Mouse (Mus musculus): ENCODE measurements around the gene Poldip3. TPM values are rescaled to one million over a fixed set of nuclear protein-coding genes. Genes with fewer than 3 reads are reported as not detected.
A peak's percentile ranks its signal among the peaks of the same experiment; 100 is the strongest.

Gene Poldip3
- polyA plus RNA-seq, 1 experiment, result 42.3 TPM

DNA sequence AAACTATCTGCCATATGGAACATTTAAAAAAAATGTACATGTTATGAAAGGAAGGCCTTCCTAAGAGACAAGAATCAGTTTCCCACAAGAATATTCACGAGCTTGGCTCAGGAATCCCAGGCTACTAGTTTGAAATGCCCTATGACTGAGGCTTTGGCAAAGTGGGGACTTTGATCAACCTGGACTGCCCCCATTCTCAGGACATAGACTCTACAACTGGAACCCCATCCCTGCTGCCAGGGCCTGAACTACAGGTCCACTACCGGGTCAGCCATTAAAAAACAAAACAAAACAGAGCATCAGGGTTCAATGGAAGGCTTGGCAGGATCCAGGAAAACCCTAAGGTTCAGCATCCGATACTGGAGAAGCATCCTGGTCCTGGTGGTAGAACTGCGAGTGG, 1.5 kb upstream of the Poldip3 start:
- Histone ChIP-seq H3K4me1 (ENCODE audit: control insufficient read depth, insufficient read depth, low read length) (peaks cover 1% of the 10 kb centered on the region; the same call in 1 of the 2 replicates), H3K27ac (ENCODE audit: control insufficient read depth, insufficient read depth, low read depth, low read length, poor library complexity) (no peak overlapping the region)

DNA sequence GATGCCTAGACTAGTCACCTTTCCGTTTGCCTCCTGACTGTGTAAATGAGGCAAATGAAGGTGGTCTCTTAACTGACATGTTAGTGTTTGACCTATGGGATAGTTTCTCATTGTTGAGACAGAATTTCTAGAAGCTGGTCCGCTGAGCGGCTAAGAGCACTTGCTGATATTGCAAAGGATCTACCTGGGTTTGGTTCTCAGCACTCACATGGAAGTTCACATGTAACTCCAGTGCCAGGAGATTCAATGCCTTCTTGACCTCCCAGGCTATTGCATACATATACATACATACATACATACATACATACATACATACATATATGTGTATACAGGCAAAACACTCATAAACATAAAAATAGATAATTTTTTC, 874 bp upstream of the Poldip3 start:
- no peak for TF ChIP-seq CTCF (IDR thresholded peaks at IDR 0.05; ENCODE audit: control insufficient read depth, insufficient read depth, low read length)
- TF ChIP-seq POLR2A (IDR thresholded peaks at IDR 0.05; ENCODE audit: borderline replicate concordance, control insufficient read depth, low read depth, low read length), result no peak
- Histone ChIP-seq H3K27ac (ENCODE audit: control insufficient read depth, insufficient read depth, low read depth, low read length, poor library complexity) (peak overlapping the region; percentile 100; the same call in 1 of the 2 replicates), H3K4me1 (ENCODE audit: control insufficient read depth, insufficient read depth, low read length) (peaks cover 1% of the 10 kb centered on the region; the same call in 1 of the 2 replicates), H3K4me3 (replicated peaks; ENCODE audit: control insufficient read depth, low read depth, low read length) (peak overlapping the region; percentile 2)
- 38% methylated on average over 3 of the region's 3 CpGs for WGBS

More for the DNA sequence above, 1.5 kb upstream of the Poldip3 start:
- WGBS, result 85% methylated on average over 4 of the region's 4 CpGs
- H3K4me3 ChIP-seq (replicated peaks; ENCODE audit: control insufficient read depth, low read depth, low read length), result no peak overlapping the region
- TF ChIP-seq POLR2A (IDR thresholded peaks at IDR 0.05; ENCODE audit: borderline replicate concordance, control insufficient read depth, low read depth, low read length), result no peak
- no peak for TF ChIP-seq CTCF (IDR thresholded peaks at IDR 0.05; ENCODE audit: control insufficient read depth, insufficient read depth, low read length)

DNA sequence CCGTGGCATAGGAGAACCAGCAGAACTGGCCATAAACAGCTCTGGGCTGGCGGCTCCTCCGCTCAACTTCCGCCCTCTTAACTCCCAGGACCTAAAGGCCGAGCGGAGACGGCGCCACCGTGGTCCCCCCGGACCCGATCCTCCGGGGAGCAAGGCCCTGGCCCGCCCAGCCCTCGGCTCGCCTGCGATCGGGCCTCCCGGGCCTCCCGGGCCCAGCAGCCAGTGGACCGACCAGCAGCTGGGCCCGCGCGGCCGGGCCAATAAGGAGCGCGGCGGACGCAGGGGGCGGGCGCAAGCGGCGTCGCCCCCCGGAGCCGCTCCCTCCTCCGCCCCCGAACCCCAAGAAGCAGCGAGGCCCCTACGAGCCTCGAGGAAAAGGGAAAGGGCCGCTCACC, 386 bp downstream of the Poldip3 start:
- H3K27ac ChIP-seq (ENCODE audit: control insufficient read depth, insufficient read depth, low read depth, low read length, poor library complexity), result peak overlapping the region; percentile 100
- peak overlapping the region; percentile 90 for H3K4me3 ChIP-seq (replicated peaks; ENCODE audit: control insufficient read depth, low read depth, low read length)
- WGBS, result under 1% methylated on average over 34 of the region's 41 CpGs
- no peaks in the 10 kb centered on the region for H3K4me1 ChIP-seq (ENCODE audit: control insufficient read depth, insufficient read depth, low read length)
- no peak for TF ChIP-seq CTCF (IDR thresholded peaks at IDR 0.05; ENCODE audit: control insufficient read depth, insufficient read depth, low read length)
- no peak for TF ChIP-seq POLR2A (IDR thresholded peaks at IDR 0.05; ENCODE audit: borderline replicate concordance, control insufficient read depth, low read depth, low read length)

DNA sequence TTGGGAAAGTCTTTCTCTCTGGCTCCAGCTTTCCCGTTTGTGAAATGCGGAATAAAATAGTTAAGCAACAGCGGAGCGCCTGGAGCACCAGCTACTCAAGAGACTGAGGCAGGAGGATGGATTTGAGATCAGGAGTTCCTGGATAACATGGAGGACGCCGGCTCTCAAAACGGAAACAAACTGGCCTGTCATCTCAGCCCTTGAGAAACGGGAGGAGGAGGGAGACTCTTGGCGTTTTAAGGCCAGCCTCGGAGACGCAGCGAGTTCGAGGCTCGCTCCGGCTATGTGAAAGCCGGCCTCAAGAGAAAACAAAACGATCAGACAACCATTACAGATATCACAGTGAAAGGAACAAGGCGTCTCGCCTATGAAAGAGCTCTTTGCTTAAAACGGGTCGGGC, 789 bp downstream of the Poldip3 start:
- Histone ChIP-seq H3K4me1 (ENCODE audit: control insufficient read depth, insufficient read depth, low read length) (no peaks in the 10 kb centered on the region), H3K27ac (ENCODE audit: control insufficient read depth, insufficient read depth, low read depth, low read length, poor library complexity) (peak overlapping the region; percentile 100), H3K4me3 (replicated peaks; ENCODE audit: control insufficient read depth, low read depth, low read length) (peak overlapping the region; percentile 90)
- 1% methylated on average over 21 of the region's 21 CpGs for whole genome bisulfite sequencing
- TF ChIP-seq CTCF (IDR thresholded peaks at IDR 0.05; ENCODE audit: control insufficient read depth, insufficient read depth, low read length), result no peak
- TF ChIP-seq POLR2A (IDR thresholded peaks at IDR 0.05; ENCODE audit: borderline replicate concordance, control insufficient read depth, low read depth, low read length), result no peak

DNA sequence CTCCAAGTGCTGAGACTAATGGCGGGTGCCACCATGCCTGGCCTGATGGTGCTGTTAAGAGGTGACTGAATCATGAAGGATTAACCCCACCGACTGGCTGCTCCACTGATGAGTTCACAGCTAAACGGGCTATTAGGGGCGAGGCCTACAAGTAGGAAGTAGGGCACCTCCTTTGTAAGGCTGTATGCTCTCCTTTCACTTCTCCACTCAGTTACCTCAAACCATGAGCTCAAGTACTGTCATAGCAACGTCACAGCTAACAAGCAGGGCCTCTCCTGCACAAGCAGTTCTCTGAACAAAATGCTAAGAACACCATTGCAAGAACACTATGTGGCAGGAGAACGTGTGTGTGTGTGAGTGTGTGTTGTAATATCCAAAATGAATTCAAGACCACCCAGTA, 3.6 kb downstream of the Poldip3 start:
- Histone ChIP-seq H3K4me1 (ENCODE audit: control insufficient read depth, insufficient read depth, low read length) (no peaks in the 10 kb centered on the region), H3K4me3 (replicated peaks; ENCODE audit: control insufficient read depth, low read depth, low read length) (no peak overlapping the region), H3K27ac (ENCODE audit: control insufficient read depth, insufficient read depth, low read depth, low read length, poor library complexity) (no peak overlapping the region)
- TF ChIP-seq CTCF (IDR thresholded peaks at IDR 0.05; ENCODE audit: control insufficient read depth, insufficient read depth, low read length), result no peak
- TF ChIP-seq POLR2A (IDR thresholded peaks at IDR 0.05; ENCODE audit: borderline replicate concordance, control insufficient read depth, low read depth, low read length), result no peak
- WGBS, result 60% methylated on average over 6 of the region's 6 CpGs

DNA sequence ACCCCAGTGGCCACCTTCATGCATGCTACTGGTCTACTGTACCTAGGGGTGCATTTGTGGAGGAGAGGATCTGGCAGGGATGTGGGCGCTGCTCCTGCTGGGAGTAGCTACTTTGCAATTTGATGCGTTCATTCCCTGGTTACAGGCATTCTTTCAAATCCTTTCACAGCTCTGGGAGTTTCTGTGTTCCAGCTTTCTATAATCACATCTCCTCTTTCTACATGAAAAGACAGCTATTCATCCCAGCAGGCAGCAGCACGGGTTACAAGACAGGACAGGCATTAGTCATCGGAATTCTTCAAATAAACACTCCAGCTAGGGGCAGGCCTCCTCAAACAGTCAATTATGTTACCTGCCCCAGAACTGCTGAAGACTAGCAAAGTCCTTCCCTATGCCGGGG, 6.3 kb downstream of the Poldip3 start:
- TF ChIP-seq CTCF (IDR thresholded peaks at IDR 0.05; ENCODE audit: control insufficient read depth, insufficient read depth, low read length), result no peak
- TF ChIP-seq POLR2A (IDR thresholded peaks at IDR 0.05; ENCODE audit: borderline replicate concordance, control insufficient read depth, low read depth, low read length), result no peak
- H3K4me1 ChIP-seq (ENCODE audit: control insufficient read depth, insufficient read depth, low read length), result no peaks in the 10 kb centered on the region
- H3K4me3 ChIP-seq (replicated peaks; ENCODE audit: control insufficient read depth, low read depth, low read length), result no peak overlapping the region
- WGBS, result 86% methylated on average over 5 of the region's 5 CpGs
- no peak overlapping the region for H3K27ac ChIP-seq (ENCODE audit: control insufficient read depth, insufficient read depth, low read depth, low read length, poor library complexity)

DNA sequence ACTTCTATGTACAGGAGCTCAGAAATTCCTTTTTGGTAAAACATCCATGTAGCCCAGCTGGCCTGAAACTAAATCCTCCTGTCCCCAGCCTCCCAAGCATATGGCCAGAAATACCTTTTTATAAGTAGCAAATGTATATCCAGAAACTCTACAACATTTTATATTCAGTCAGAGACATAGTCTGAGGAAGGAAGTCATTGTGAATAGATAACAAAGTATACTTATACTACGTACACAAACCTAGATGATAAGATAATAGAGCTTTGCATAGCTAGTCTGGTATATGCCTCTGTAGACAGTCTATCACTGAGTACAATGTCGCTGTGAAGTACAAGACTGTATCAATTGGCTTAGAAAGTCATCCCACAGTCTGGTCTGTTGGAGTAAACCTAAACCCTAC, 13.5 kb downstream of the Poldip3 start:
- no peaks in the 10 kb centered on the region; the same call in 1 of the 2 replicates for H3K4me1 ChIP-seq (ENCODE audit: control insufficient read depth, insufficient read depth, low read length)
- H3K27ac ChIP-seq (ENCODE audit: control insufficient read depth, insufficient read depth, low read depth, low read length, poor library complexity), result no peak overlapping the region
- no peak for TF ChIP-seq POLR2A (IDR thresholded peaks at IDR 0.05; ENCODE audit: borderline replicate concordance, control insufficient read depth, low read depth, low read length)
- no peak for TF ChIP-seq CTCF (IDR thresholded peaks at IDR 0.05; ENCODE audit: control insufficient read depth, insufficient read depth, low read length)
- WGBS, result 73% methylated on average over 2 of the region's 2 CpGs
- H3K4me3 ChIP-seq (replicated peaks; ENCODE audit: control insufficient read depth, low read depth, low read length), result no peak overlapping the region

DNA sequence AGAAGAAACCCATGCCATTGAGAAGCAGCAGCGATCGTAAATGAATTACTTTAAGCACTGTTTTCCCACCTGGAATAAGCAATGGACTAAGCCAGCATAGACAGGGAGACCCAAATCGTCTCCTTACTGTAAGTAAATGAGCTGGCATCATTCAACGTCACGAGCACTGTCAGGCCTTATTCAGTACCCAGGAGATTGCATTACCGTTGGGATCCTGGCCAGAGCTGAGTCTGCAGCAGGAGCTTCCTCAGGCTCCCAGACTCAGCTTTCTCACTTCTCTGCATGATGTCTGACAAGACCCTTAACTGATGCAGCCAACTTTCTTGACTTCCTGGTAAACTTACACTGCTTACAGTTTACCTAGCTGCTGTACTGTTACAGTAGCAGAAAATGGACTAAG, 14.5 kb downstream of the Poldip3 start:
- WGBS, result 92% methylated on average over 6 of the region's 6 CpGs
- TF ChIP-seq CTCF (IDR thresholded peaks at IDR 0.05; ENCODE audit: control insufficient read depth, insufficient read depth, low read length) (no peak), POLR2A (IDR thresholded peaks at IDR 0.05; ENCODE audit: borderline replicate concordance, control insufficient read depth, low read depth, low read length) (no peak)
- no peak overlapping the region for H3K27ac ChIP-seq (ENCODE audit: control insufficient read depth, insufficient read depth, low read depth, low read length, poor library complexity)
- no peaks in the 10 kb centered on the region; the same call in 1 of the 2 replicates for H3K4me1 ChIP-seq (ENCODE audit: control insufficient read depth, insufficient read depth, low read length)
- no peak overlapping the region for H3K4me3 ChIP-seq (replicated peaks; ENCODE audit: control insufficient read depth, low read depth, low read length)
